Mouse (Mus musculus) brain, embryonic 14.5 days (tissue): ENCODE measurements around the gene Itpr1.

Source experiments
- CTCF ChIP-seq: fragments of 200-500 bp; IDR thresholded peaks from 2 replicates; pipeline ENCODE4 v1.5.1; 2012; ENCODE audit warnings: inconsistent platforms, mild to moderate bottlenecking, moderate library complexity, borderline replicate concordance; ENCODE audit not compliant: insufficient read depth, insufficient read length; ENCODE audit errors: extremely low read depth
- POLR2A ChIP-seq: fragments of 200-500 bp; IDR thresholded peaks from 2 replicates; pipeline ENCODE4 v1.6.1; 2012; ENCODE audit warnings: mild to moderate bottlenecking, inconsistent platforms, borderline replicate concordance; ENCODE audit not compliant: poor library complexity, insufficient read depth, insufficient read length, severe bottlenecking; ENCODE audit errors: extremely low read depth

- TF ChIP-seq CTCF: no peak
- TF ChIP-seq POLR2A: no peak
Measured at GRCm38 (mm10) chr6:108264164-108264563, 51.3 kb downstream of the Itpr1 start.
